Mouse (Mus musculus): Measurements from ENCODE around the gene Flnb.

Flnb gene

DNA sequence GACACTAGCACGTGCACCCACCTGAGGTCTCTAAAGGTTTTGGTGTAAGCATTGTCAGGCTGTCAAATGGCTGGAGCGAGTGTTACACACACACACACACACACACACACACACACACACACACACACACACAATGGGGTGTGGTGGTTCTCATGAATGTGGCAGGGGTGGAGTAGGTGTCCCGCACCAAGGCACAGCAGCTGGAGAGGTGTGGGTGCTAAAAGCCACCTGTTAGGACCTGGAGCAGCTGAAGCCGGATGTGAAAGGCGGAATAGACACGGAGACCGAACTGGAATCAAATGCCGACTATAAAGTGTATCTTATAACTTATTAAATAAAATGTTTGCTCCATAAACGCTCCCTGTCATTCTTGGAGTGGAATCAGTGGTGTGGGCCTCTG, 133.5 kb downstream of the Flnb start:
- DNase-seq, result no peak

DNA sequence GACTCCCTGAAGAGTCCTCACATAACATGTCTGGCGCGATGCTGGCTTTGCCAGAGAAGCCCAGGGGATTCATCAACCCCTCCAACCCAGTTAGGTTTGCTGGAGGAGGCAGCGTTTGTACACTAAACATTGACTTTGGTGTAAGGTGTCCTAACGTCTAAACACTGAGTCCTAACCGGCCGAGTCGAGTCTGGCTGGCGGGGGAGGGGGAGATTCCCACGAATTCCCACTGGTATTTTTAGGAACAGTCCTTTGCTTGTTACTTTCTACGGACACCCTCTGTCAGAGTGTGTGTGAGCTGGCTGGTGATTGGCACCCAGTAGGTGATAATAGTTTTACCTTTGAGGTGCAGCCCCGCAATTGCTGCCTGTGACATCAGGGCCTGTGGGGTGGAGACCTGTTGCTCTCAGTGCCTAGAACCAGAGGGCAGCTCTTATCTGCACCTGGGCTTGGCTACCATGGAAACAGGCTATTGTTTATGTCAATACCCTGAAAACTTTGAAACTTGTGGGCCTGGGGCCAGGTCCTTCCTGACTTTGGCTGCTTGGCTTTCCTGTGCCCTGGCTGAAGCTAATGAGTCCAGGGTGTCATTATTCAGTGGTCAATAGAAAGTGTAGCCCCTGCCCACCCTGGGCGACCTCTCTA, 135.0 kb downstream of the Flnb start:
- no peak for DNase-seq

DNA sequence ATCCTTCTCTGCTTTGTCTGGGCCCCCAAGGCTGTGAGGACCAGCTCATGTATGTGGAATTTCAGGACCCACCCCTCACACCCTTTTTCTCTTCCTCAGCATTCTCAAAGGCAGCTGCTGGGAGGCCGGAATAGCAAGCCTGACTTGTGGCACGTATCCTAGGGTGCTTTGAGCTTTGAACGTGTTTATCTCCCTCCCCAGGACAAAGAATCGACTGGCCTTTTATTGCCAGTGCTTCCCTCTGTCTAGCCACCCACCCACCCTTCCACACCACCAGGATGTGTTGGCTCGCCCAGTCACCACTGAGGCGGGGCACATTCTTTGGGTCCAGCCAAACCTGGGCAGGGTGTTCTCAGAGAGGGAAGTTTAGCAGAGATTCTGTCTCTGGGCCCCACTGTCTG, 136.3 kb downstream of the Flnb start:
- no peak for DNase-seq

DNA sequence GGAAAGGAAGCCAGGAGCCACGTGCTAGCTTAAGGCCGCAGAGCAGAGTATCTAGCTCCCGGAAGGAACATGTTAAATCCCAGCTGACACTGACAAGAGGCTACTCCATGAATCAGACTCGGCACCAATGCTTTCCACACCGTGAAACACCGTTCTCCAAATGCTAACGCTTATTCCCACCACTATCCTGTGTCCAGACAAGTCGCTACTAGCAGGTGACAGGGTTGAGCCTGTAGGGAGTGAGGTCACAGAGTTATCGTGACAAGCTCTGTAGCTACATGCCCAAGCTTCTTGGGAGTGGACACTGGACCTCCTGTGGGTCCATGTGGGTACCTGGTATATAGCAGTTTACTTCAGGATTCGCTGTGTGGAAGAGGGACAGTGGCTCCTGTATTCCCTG, 138.7 kb downstream of the Flnb start:
- DNase-seq, result no peak

DNA sequence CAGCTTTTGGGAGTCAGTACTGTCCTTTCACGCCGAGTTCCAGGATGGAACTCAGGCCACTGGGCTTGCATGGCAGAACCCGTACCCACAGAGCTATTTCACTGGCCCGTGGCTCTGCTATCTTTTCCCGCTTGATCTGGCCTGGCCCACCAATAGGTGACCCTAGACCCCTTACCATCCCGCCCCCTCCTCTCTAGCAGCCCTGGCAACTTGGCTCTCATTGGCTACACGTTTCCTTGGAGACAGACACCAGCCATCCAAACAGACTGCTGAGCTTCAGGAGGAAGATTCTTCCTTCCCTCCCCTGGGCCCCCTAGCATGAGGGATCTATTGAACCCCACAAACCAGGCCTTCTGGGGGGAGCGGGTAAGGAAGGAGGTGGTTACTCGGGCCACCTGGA, 139.3 kb downstream of the Flnb start, which contains the start of gene Gm45521:
TSS of gene Gm45521 (plus strand) at position 240 of the 400 bp plus-strand sequence.
- no peak for DNase-seq

DNA sequence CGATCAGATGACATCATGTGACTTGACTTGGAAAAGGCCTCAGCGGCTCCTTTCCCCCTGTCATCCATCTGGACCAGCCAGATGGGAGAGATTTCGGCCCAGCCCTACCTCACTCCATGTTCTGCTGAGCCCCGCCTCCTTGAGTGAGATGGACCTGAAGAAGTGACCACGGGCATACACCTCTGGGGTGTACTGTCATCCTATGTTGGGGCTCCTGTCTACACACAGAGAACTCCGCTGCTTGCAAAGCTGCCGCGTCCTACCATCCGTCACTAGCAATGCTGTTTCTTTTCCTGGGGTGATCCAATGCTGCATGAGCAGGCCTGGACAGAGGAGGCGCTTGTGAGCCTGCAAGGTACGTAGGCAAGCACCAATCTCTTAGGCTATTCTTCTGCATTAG, 142.9 kb downstream of the Flnb start:
- peak; percentile 11 for DNase-seq

DNA sequence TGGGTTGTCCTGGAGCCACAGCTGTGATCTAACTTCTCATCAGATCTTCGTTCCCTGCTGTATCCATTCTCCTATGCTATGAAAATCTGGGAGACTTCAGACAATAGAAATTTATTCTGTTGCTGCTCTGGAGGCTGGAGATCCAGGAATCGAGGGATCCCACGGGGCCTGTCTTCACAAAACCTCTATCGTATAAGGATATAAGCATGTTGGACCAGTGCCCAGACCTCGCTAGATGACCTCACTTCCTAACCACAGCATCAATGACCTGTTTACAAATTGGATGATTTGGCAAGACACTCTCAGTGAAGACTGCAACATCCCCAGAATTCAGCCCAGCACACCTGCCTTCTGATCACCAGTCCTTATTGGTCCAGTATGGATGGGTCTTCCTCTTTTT, 144.0 kb downstream of the Flnb start:
- DNase-seq, result no peak

DNA sequence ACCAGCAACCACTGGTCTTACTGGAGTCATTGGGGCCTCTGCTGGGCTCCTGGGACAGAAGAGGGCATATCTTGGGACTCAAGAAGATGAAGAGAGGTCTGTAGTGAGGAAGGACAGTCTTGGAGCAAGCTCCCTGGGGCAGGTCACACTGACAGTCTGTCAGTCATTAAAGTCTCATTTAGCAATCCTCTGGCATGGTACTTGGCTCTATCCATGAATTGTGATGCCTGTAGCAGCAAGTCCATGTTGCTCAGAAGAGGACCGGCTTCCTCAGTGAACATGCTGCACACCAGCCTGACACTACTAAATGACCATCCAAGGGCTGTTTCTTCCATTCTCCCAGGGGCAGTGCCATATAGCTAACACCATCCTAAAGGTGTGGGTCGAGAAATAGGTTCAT, 144.9 kb downstream of the Flnb start:
- no peak for DNase-seq

DNA sequence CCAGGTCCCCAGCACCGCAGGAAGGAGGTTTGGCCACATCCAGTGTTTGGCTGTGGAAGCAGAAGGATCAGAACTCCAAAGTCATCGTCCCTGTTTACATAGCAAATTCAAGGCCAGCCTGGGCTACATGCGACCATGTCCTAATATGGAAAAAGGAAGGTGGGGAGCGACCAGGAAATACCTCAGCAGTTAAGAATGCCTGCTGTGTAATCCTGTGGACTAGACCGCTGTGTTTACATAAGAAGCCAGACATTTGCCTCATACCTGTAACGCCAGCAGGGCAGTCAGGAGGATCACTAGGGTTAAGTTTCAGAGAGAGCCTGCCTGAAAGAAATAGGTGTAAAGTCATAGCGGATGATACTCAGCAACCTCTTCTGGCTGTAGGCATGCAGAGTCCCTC, 145.4 kb downstream of the Flnb start:
- no peak for DNase-seq

DNA sequence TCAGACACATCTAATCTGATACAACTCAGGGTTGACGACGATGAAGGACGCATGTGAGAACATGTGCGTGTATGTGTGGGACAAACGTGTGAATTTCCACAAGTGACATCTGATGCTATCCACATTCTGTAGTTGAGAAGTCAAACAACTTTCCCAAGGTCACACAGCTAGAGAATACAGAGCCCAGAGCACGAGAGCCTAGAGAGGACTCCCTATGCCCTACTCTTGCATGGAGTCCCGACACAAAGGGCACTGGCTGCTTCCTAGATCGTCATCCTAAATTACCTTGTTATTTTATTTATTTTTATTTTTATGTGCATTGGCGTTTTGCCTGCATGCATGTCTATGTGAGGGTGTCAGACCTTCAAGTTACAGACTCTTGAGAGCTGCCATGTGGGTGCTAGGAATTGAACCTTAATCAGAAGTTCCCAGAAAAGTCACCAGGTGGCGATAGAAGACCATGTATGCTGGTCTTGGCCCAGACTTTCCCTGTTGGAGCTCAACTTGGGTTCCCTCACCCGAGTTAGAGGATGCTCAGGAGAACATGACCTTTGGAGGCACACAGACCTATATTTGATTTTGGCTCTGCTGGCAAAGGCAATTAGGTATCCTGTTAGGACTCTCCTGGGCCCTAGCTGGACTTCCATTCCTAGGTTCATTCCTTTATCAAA, 146.6 kb downstream of the Flnb start:
- DNase-seq, result peak; percentile 58

DNA sequence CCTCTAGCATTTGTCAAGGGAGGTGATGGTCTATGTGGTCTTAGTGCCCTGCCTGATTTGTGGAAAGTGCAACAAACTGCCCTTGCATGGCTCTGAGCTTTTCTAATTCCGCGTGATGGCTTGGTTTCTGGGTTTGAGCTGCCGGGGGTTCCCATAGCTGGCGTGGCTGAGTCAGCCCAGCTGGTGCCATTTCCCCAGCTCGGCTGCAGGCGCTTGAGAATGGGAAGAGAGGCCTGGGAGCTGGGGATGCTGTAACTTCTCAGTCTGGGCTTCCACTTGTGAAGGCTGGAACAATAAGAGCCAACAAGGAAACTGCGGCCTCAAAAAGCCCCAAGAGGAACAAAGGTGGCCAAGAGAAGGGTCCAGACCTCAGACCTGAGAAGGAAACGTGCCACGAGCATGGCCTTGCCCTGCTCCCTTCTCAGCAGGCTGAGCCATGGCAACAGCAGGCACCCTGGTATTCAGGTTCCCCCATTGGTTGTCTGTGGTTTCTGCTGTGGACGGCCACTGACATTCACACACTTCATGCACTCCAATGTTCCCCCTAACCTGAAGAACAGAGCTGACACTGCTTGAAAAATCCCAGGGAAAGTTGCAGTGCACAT, 154.2 kb downstream of the Flnb start:
- DNase-seq, result no peak

DNA sequence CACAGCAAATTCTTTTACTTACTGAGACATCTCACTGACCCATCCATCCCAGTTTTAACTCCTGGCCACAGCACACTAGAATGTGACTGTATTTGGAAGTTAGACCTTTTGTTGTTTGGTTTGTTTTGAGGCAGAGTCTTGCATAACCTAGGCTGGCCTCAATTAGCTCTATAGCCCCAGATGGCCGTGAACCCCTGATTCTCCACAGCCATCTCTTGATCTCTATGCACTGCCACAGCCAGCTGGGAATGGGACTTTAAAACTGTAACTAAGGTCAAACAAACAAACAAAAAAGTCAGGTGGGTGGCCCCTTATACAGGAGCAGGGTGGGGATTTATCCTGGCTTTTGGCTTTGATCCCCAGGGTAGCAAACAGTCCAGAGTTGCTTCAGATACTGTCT, 156.9 kb downstream of the Flnb start:
- no peak for DNase-seq

DNA sequence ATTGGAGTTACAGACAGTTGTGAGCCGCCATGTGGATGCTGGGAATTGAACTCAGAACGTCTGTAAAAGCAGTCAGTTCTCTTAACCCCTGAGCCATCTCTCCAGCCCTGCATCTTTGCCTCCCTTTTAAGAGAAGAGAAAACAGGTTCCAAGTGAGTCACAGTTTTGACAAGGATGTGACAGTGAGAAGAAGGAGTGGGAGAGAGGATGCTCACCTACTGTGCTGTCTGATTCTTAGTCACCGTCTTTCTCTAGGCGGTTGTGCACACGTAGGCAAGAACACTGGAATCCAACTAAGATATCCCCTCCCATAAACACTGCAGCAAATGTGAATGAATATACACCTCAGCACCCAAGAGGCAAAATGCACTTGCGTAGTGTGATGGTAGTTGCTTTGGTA, 157.4 kb downstream of the Flnb start:
- no peak for DNase-seq

DNA sequence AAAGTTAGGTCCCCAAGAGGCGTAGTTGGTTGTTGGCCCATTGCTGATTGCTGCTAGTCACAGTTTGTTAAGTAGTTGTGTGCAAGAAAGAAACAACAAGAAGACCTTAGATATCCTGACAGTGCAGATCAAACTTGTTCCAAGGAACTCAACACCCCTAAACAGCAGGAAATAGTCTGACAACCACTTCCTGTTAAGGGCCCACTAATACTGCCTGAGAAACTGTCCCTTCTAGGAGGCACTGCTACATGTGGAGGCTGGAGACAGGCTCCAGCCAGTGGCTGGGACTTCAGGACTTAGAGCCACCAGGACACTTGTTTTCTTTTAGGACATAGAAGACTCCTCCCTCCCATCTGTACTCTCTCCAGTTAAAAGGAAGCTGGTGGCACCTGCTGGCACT, 159.7 kb downstream of the Flnb start:
- no peak for DNase-seq

DNA sequence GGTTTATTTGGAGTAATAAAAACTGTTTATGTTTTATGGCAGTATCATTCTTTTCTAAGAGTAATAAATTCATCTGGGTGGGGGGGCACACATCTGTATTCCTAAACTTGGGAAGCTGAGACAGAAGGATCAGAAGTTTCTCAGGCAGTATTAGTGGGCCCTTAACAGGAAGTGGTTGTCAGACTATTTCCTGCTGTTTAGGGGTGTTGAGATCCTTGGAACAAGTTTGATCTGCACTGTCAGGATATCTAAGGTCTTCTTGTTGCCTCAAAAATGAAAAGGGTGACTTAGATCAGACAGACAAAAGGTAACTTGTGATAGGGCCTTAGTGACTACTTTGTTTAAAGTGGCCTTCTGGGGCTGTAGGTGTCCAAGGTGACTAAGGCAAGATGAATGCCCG, 160.4 kb downstream of the Flnb start:
- no peak for DNase-seq

DNA sequence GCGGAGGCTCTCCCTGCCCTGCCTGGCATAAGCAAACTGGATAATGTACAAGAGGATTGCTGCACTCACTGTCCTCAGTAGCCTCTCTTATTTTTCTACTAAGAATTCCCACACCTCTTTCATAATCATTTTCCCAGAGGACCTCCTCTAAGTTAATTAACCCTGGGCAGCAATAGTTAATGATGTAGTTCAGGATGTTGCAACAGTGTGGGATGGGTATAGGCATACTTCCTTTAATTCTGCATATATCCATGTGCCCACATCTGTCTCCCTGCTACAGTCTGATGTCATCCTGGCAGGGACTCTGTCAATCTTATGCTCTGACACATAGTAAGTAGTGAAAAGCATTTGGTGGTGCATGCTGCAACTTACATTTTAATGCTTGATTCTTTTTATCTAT, 163.5 kb downstream of the Flnb start:
- no peak for DNase-seq

DNA sequence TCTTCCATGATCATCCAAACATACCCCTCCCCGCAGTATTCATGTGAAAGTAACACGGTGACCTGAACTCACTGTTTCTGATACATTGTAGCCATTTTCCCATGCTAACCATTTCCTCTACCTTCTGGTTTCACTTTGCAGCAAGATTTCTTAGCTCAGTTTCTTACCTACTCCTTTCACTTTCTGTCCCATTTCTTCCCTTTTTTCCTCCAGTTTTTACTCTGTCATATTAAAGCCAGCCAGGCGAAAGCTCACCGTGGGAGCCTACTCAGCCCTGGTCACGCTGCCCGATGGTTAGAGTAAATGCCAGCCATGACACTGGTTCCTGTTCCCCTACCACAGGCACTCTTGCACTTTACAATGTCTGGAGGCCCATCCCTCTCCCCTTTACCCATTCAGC, 169.2 kb downstream of the Flnb start:
- DNase-seq, result no peak

DNA sequence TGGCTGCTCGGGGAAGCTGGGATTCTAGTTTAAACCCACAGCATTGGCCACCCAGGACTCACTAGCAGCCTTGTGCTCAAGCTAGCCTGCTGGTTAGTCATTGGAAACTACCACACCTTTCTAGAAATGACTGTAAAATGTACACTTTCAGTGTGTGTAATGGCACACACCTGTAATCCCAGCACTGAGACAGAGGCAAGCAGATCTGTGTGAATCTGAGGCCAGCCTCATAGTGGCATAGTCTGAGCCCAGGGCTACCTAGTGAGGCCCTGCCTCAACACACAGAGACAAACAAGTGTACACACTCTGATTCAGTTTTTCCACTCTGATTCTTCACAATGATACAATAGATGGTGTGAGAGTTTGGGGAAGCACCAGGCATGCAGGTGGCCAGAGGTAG, 171.6 kb downstream of the Flnb start:
- DNase-seq, result no peak

DNA sequence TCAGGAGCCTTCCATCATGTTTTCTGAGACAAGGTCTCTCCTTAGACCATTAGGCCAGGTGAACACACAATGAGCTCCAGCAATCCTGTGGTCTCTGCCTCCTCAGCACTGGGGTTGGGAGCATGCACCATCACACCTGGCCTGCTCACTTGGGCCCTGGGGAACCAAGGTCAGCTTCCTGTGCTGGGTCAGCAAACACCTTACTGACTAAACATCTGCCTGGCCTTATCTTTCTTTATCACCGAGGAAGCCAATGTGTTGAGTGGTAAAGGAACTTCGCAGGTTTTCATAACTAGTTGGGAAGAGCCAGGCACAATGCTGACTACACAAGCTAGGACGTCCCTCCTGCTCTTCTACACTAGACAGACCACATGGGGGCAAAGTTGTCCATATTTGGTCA, 172.2 kb downstream of the Flnb start:
- no peak for DNase-seq

DNA sequence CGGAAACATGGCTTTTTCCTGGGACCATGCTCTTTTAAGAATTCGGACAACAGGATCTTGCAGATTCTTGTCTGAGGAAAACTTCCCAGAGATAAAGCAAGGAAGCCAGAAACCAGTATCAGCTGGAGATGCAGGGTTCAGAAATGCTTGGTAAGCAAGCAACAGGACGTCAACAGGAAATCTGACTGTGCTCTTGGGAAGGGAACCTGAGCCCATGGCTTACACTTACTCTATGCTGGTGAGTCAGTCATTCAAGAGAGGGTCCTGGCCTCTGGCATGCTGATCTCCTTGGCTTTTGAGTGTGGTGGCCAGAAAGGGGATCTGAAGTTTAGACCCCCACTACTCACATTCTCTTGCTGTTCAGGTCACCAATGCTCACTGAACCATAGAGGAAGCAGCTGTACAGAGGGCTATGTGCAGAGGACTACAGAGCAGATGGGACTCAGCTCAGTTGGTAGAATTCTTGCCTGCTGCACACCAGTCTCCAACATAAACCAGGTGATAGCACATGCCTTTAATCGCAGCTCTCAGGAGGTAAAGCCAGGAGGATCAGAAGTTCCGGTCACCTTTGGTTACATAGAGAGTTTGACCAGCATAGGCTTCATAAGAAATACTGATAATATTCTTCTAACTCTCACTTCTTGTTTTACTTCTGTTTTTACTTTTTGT, 173.5 kb downstream of the Flnb start:
- DNase-seq, result no peak

DNA sequence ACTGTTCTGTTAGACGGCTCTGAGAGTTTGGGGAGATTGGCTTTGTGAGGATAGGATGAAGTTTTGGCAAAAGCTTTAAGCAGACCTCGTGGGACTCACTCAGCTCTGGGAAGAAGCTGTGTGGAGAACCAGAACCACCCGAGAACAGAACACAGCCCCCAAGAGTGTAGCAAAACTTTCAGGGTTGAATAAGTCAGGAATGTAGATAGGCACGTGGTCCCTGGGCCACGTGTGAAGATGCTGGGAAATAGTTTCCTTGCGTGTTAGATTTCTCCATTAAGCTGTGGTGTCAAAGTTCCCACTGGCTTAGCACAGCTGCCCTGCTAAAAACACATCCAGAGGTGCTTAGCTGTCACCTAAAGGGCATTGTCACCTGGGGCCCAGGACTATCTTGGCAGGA, 174.4 kb downstream of the Flnb start:
- no peak for DNase-seq

DNA sequence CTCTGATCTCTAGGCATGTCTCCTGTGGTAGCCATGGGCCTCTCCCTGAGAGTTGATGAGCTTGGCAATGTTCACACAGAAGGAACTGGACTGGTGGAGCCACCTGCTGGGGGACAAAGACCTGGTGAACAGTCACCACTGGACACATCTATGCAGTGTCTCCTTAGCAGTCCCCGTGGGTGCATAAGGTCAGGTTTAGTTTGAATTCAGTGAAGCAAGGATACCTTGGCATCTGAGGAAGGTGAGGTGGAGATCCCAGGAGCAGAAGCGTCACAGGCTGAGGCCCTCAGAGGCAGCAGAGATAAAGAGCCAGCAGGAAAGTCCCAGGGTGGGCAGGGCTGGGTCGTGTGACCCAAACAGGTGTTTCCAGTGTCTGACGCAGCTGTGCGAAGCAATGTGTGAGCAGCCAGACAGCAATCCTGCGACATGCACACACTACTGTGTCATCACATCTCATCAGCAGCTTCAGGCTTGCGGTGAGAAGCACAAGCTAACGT, 176.6 kb downstream of the Flnb start, which contains the start of gene Dnase1l3:
TSS of gene Dnase1l3 (minus strand) at position 303 of the 497 bp plus-strand sequence.
- DNase-seq, result peak; percentile 28

DNA sequence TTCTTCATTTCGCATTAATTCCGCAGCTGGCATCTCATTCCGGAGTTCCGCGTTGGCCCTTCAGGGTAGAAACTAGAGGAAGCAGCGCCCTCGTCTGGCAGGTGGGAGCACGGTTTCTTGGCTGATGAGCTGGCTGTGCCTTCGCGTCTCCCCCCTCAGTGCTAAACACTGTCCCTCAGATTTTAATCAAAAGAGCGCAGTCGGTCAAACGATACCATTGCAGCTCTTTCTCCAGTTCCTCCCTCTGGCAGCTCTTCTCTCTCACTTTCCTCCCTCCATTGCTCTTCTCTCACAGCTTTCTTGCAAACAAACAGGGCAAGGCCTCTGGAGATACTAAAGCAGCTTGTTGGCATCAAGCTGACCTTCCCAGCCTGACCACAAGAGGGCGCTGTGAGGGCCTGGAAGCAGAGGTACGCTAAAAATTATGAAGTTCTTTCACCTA, 179.5 kb downstream of the Flnb start:
- peak; percentile 93 for DNase-seq

DNA sequence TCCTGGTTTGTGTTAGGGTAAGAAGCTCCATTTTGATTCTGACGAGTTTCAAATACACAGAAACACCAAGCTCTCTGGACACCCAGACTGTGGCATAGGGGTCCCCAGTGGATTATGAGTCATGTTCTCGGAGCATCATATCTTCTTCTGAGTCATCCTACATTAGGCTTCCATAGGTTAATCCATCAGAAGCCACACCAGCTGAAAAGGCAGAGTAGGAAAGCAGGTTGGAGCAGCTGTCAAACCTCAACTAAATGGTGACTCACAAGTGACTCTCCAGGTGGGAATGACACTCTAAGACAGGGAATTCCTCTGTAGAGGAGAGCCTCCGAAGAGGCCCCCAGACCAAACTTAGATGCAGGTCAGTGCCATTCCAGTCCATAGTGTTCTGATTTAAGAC, 181.3 kb downstream of the Flnb start:
- no peak for DNase-seq
